Mouse (Mus musculus) lung, embryonic 14.5 days (tissue): ENCODE measurements around the gene Gjc2. TPM values are rescaled to one million over a fixed set of nuclear protein-coding genes. Genes with fewer than 3 reads are reported as not detected.

ENCODE experiments used
- ATAC-seq: fragments of 200-750 bp; cut with Nextera tagmentation; 2 replicates; pipeline ENCODE4 v1.8.0; 2017; ENCODE audit warnings: mild to moderate bottlenecking, moderate TSS enrichment, moderate library complexity; ENCODE audit not compliant: insufficient read depth
- DNase-seq: peaks from one replicate; pipeline ENCODE4 v3.0.0-alpha.2; 2015
- H3K27ac ChIP-seq: fragments of 300-500 bp; sonication (generic); 2 replicates; pipeline ENCODE4 v1.5.1; 2014; ENCODE audit warnings: low read depth, mild to moderate bottlenecking, moderate library complexity
- H3K27me3 ChIP-seq: fragments of 300-500 bp; sonication (generic); 2 replicates; pipeline ENCODE4 v1.6.1; 2014; ENCODE audit warnings: low read length, control low read depth; ENCODE audit not compliant: insufficient read depth
- H3K36me3 ChIP-seq: fragments of 300-500 bp; sonication (generic); 2 replicates; pipeline ENCODE4 v1.6.1; 2014; ENCODE audit warnings: control low read depth; ENCODE audit not compliant: insufficient read depth
- H3K4me1 ChIP-seq: fragments of 300-500 bp; sonication (generic); 2 replicates; pipeline ENCODE4 v1.6.1; 2014; ENCODE audit warnings: antibody characterized with exemption, control low read depth; ENCODE audit not compliant: insufficient read depth
- H3K4me2 ChIP-seq: fragments of 300-500 bp; sonication (generic); 2 replicates; pipeline ENCODE4 v1.6.1; 2014; ENCODE audit warnings: mild to moderate bottlenecking
- H3K4me3 ChIP-seq: fragments of 300-500 bp; sonication (generic); 2 replicates; pipeline ENCODE4 v1.5.1; 2014; ENCODE audit warnings: low read depth, low read length
- H3K9ac ChIP-seq: fragments of 300-500 bp; sonication (generic); 2 replicates; pipeline ENCODE4 v1.6.1; 2014
- H3K9me3 ChIP-seq: fragments of 300-500 bp; sonication (generic); 2 replicates; pipeline ENCODE4 v1.6.1; 2016; ENCODE audit warnings: low read depth, low read length, control low read depth
- CTCF ChIP-seq: IDR thresholded peaks from 2 replicates; pipeline ENCODE4 v1.5.1; 2016; ENCODE audit warnings: antibody characterized with exemption, low read depth
- WGBS: fragments of 180-500 bp; shearing (Covaris S2); extraction: QIAGEN DNeasy Blood & Tissue Kit; methylation state at CpG from one replicate; pipeline ENCODE4 v1.1.7; 2014; 5-methylcytosine and 5-hydroxymethylcytosine counted together
- polyA plus RNA-seq: library from polyadenylated mRNA; unstranded; fragments of >200 nt; fragmentation: Nextera tagmentation; extraction: Ambion mirVana; gene quantifications from 2 replicates; pipeline ENCODE4 v1.2.1, GENCODE M21; 2014

Gjc2 gene
- polyA plus RNA-seq, 1 experiment from 2014 or later = 0.34 TPM

- no peaks in the 10 kb centered on the region for H3K4me1 ChIP-seq
- TF ChIP-seq CTCF = no peak
- H3K27me3 ChIP-seq = peaks cover 15% of the 10 kb centered on the region
- 65% methylated on average over 4 of the region's 4 CpGs for WGBS
- H3K27ac ChIP-seq = no peak overlapping the region
- no peaks in the 10 kb centered on the region for H3K36me3 ChIP-seq
- H3K4me2 ChIP-seq = no peak overlapping the region
- no peaks in the 10 kb centered on the region for H3K9me3 ChIP-seq
- no peak for ATAC-seq
- no peak overlapping the region for H3K4me3 ChIP-seq
- DNase-seq = no peak
- H3K9ac ChIP-seq = no peak overlapping the region
Measured at GRCm38 (mm10) chr11:59170549-59170948, 12.5 kb downstream of the Gjc2 start.

- no peak overlapping the region for H3K9ac ChIP-seq
- no peaks in the 10 kb centered on the region for H3K9me3 ChIP-seq
- H3K36me3 ChIP-seq = no peaks in the 10 kb centered on the region
- ATAC-seq (no peak), DNase-seq (no peak)
- peaks cover 8% of the 10 kb centered on the region for H3K27me3 ChIP-seq
- H3K4me2 ChIP-seq = no peak overlapping the region
- 29% methylated on average over 3 of the region's 3 CpGs for WGBS
- H3K4me3 ChIP-seq = no peak overlapping the region
- no peaks in the 10 kb centered on the region for H3K4me1 ChIP-seq
- H3K27ac ChIP-seq = no peak overlapping the region
- no peak for TF ChIP-seq CTCF
Measured at GRCm38 (mm10) chr11:59169807-59170206, 13.2 kb downstream of the Gjc2 start.

- 38% methylated on average over 2 of the region's 2 CpGs for WGBS
- H3K4me3 ChIP-seq = no peak overlapping the region
- H3K27ac ChIP-seq = 0 out of 2 replicates have a peak overlapping the region, but pooled peaks have one; percentile 27
- H3K4me1 ChIP-seq = peaks cover 5% of the 10 kb centered on the region
- ATAC-seq (no peak), DNase-seq (peak; percentile 53)
- H3K27me3 ChIP-seq = no peaks in the 10 kb centered on the region
- H3K9me3 ChIP-seq = no peaks in the 10 kb centered on the region
- TF ChIP-seq CTCF = no peak
- no peak overlapping the region for H3K4me2 ChIP-seq
- H3K9ac ChIP-seq = no peak overlapping the region
- H3K36me3 ChIP-seq = no peaks in the 10 kb centered on the region
Measured at GRCm38 (mm10) chr11:59165616-59166241, 17.3 kb downstream of the Gjc2 start.

- DNase-seq = no peak
- Histone ChIP-seq H3K4me3 (peak overlapping the region; percentile 70), H3K9ac (peak overlapping the region; percentile 92), H3K9me3 (no peaks in the 10 kb centered on the region), H3K36me3 (no peaks in the 10 kb centered on the region), H3K27ac (peak overlapping the region; percentile 100), H3K27me3 (no peaks in the 10 kb centered on the region), H3K4me1 (peaks cover 5% of the 10 kb centered on the region), H3K4me2 (peak overlapping the region; percentile 69)
- no peak for TF ChIP-seq CTCF
- WGBS = 73% methylated on average over 9 of the region's 9 CpGs
- no peak for ATAC-seq
Measured at GRCm38 (mm10) chr11:59164384-59164783, 18.6 kb downstream of the Gjc2 start.

GRCm38 (mm10) chr11:59163255-59164236 is 19.5 kb downstream of the Gjc2 start, which contains the start of gene Iba57:
Gene Iba57, minus strand, starts transcription at chr11:59163739.
- WGBS = 2% methylated on average over 68 of the region's 68 CpGs
- DNase-seq (peak; percentile 99), ATAC-seq (peak; percentile 99)
- TF ChIP-seq CTCF = no peak; the same call in 1 of the 2 replicates
- Histone ChIP-seq H3K4me2 (peak within 1 kb of the TSS; percentile 69), H3K4me3 (peak within 1 kb of the TSS; percentile 70), H3K9me3 (no peaks in the 10 kb centered on the region), H3K4me1 (peaks cover 5% of the 10 kb centered on the region), H3K27ac (peak within 1 kb of the TSS; percentile 100), H3K36me3 (no peaks in the 10 kb centered on the region), H3K27me3 (no peaks in the 10 kb centered on the region), H3K9ac (peak within 1 kb of the TSS; percentile 92)

GRCm38 (mm10) chr11:59162443-59163254 is 20.4 kb downstream of the Gjc2 start:
- no peak for TF ChIP-seq CTCF
- DNase-seq = no peak
- H3K36me3 ChIP-seq = no peaks in the 10 kb centered on the region; the same call in 1 of the 2 replicates
- H3K4me3 ChIP-seq = peak overlapping the region; percentile 70
- H3K4me1 ChIP-seq = peaks cover 5% of the 10 kb centered on the region
- no peaks in the 10 kb centered on the region for H3K9me3 ChIP-seq
- H3K4me2 ChIP-seq = peak overlapping the region; percentile 69
- no peaks in the 10 kb centered on the region for H3K27me3 ChIP-seq
- 60% methylated on average over 9 of the region's 9 CpGs for WGBS
- peak; percentile 25; the same call in 1 of the 2 replicates for ATAC-seq
- peak overlapping the region; percentile 92 for H3K9ac ChIP-seq
- peak overlapping the region; percentile 100 for H3K27ac ChIP-seq
